Mouse (Mus musculus): ENCODE data around the gene Thrsp.

DNA sequence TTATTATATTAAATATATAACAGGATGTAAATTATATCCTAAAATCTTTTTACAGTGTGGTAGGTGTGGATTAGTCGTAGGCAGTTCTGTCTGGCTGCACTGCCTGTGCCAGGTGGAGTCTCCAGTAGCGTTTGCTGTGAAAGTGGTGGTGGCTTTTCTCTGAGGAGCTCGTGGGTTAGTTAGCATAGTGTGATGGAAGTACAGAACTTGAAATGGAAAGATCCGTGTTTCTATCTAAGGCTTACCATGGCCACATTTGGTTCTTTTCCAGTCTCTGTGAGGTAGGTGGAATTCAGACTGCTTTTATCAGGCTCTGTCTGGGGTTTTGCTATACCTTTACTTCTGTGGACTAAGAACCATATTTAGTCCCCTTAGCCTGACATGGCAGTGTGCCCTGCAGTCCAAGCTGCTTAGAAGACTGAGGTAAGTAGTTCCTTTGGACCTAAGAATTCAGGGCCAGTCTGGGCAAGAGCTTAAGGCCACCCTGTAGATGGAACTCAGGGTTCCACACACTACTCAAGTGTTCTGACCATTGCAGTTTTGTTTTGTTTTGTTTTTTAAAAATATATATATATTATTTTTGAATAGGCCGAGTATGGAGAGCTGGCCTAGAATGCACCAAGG is 36.9 kb downstream of the Thrsp start:
- TF ChIP-seq CTCF (IDR thresholded peaks at IDR 0.05; ENCODE audit: borderline replicate concordance, insufficient read depth, low read length) (no peak), POLR2A (IDR thresholded peaks at IDR 0.05; ENCODE audit: low read depth, low read length) (no peak)
